Mouse (Mus musculus): ENCODE results near the gene D430041D05Rik.

GRCm38 (mm10) chr2:104442341-104442740 is 31.5 kb upstream of the D430041D05Rik start:
- no peak for TF ChIP-seq GATA1 (IDR thresholded peaks at IDR 0.05; ENCODE audit: low read length)
- TF ChIP-seq TAL1 (IDR thresholded peaks at IDR 0.05; ENCODE audit: low read length): no peak

Data from erythroblast, embryonic 14.5 days (primary cell).